Mouse (Mus musculus): ENCODE measurements around the gene Exoc6b. TPM values are rescaled to one million over a fixed set of nuclear protein-coding genes. Genes with fewer than 3 reads are reported as not detected.

The Exoc6b gene
- polyA plus RNA-seq, 1 experiment = 5.8 TPM

DNA sequence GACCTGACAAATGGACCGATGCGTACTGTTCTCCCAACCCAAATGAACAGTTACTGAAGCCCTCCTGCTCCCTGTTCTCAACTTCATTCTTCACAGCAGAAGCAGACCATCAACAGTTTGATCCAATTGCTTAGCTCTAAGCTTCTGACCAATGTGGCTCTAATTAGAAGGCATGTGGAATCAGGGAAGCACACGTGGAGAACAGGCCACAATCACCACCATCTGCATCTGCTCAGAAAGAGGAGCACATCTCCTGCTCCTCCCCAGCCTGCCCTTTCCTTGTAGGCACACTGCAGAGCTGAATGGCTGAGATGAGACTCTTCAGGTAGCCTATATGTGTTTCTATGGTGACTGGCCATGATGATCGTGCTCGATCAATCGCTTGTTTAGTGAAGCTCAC, 358.5 kb downstream of the Exoc6b start:
- no peak for TF ChIP-seq CTCF (IDR thresholded peaks at IDR 0.05; ENCODE audit: control insufficient read depth, insufficient read depth, low read length)
- no peak for TF ChIP-seq POLR2A (IDR thresholded peaks at IDR 0.05; ENCODE audit: borderline replicate concordance, control insufficient read depth, low read depth, low read length)
- no peak overlapping the region for H3K4me3 ChIP-seq (replicated peaks; ENCODE audit: control insufficient read depth, low read depth, low read length)
- WGBS = 82% methylated on average over 6 of the region's 6 CpGs
- H3K27ac ChIP-seq (ENCODE audit: control insufficient read depth, insufficient read depth, low read depth, low read length, poor library complexity) = no peak overlapping the region
- H3K4me1 ChIP-seq (ENCODE audit: control insufficient read depth, insufficient read depth, low read length) = no peaks in the 10 kb centered on the region

DNA sequence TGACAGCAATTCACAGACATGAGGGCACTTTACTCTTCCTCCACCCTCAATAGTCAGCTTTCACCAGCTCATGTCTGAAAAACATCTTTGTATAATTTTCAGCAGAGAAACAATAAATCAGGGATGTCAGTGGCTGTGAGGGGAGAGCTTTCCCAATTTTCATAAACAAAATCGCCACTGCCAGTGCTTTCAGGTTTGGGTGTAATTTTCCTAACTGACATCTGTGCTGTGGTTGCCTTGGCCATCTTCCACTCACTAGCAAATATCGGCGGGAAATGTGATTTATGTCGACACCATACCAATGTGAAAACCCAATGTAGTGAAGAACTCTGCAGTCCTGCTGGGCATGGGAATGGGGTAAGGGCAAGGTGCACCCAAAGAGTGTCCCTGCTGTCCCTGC, 360.7 kb downstream of the Exoc6b start:
- Histone ChIP-seq H3K27ac (ENCODE audit: control insufficient read depth, insufficient read depth, low read depth, low read length, poor library complexity) (no peak overlapping the region), H3K4me1 (ENCODE audit: control insufficient read depth, insufficient read depth, low read length) (no peaks in the 10 kb centered on the region), H3K4me3 (replicated peaks; ENCODE audit: control insufficient read depth, low read depth, low read length) (no peak overlapping the region)
- WGBS = 20% methylated on average over 4 of the region's 4 CpGs
- TF ChIP-seq CTCF (IDR thresholded peaks at IDR 0.05; ENCODE audit: control insufficient read depth, insufficient read depth, low read length) = no peak
- no peak for TF ChIP-seq POLR2A (IDR thresholded peaks at IDR 0.05; ENCODE audit: borderline replicate concordance, control insufficient read depth, low read depth, low read length)

DNA sequence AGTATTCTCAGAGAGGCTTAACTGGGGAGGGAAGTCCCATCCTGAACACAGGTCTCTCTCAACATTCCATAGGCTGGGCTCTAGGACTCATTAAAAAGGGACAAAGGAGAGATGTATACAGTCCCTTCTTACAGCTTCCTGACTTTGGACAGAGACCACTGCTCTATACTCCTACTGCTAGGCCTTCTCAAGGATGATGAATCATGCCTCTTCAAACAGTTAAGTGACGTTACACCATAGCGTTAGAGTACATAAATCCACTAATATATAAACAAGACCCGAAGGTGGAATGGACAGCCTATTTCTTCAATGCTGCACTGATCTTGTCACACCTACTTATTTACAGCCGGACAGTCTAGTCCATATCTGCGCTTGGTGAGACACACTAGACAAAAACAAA, 369.7 kb downstream of the Exoc6b start:
- Histone ChIP-seq H3K4me3 (replicated peaks; ENCODE audit: control insufficient read depth, low read depth, low read length) (no peak overlapping the region), H3K4me1 (ENCODE audit: control insufficient read depth, insufficient read depth, low read length) (no peaks in the 10 kb centered on the region), H3K27ac (ENCODE audit: control insufficient read depth, insufficient read depth, low read depth, low read length, poor library complexity) (no peak overlapping the region)
- 88% methylated on average over 5 of the region's 5 CpGs for WGBS
- no peak for TF ChIP-seq CTCF (IDR thresholded peaks at IDR 0.05; ENCODE audit: control insufficient read depth, insufficient read depth, low read length)
- no peak for TF ChIP-seq POLR2A (IDR thresholded peaks at IDR 0.05; ENCODE audit: borderline replicate concordance, control insufficient read depth, low read depth, low read length)

DNA sequence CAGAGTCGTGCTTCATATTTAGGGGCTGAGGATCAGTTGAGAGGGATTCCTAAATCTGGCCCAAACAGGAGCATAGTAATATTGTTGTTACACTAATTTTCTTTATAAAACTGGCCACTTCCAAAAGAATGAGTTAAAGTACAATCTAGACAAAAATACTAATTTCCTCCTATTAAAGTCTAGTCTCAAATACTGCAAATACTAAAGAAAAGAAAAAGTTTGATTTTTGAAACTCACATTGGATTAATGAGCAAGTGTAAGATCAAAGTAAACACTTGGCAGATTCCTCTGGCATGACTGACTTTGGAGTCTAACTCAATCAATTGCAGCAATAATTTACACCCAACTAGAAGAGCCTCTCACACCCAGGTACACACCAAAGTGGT, 371.0 kb downstream of the Exoc6b start:
- Histone ChIP-seq H3K4me1 (ENCODE audit: control insufficient read depth, insufficient read depth, low read length) (no peaks in the 10 kb centered on the region), H3K27ac (ENCODE audit: control insufficient read depth, insufficient read depth, low read depth, low read length, poor library complexity) (no peak overlapping the region), H3K4me3 (replicated peaks; ENCODE audit: control insufficient read depth, low read depth, low read length) (no peak overlapping the region)
- no peak for TF ChIP-seq CTCF (IDR thresholded peaks at IDR 0.05; ENCODE audit: control insufficient read depth, insufficient read depth, low read length)
- no peak for TF ChIP-seq POLR2A (IDR thresholded peaks at IDR 0.05; ENCODE audit: borderline replicate concordance, control insufficient read depth, low read depth, low read length)
- WGBS = 67% methylated on average over 1 of the region's 1 CpGs

DNA sequence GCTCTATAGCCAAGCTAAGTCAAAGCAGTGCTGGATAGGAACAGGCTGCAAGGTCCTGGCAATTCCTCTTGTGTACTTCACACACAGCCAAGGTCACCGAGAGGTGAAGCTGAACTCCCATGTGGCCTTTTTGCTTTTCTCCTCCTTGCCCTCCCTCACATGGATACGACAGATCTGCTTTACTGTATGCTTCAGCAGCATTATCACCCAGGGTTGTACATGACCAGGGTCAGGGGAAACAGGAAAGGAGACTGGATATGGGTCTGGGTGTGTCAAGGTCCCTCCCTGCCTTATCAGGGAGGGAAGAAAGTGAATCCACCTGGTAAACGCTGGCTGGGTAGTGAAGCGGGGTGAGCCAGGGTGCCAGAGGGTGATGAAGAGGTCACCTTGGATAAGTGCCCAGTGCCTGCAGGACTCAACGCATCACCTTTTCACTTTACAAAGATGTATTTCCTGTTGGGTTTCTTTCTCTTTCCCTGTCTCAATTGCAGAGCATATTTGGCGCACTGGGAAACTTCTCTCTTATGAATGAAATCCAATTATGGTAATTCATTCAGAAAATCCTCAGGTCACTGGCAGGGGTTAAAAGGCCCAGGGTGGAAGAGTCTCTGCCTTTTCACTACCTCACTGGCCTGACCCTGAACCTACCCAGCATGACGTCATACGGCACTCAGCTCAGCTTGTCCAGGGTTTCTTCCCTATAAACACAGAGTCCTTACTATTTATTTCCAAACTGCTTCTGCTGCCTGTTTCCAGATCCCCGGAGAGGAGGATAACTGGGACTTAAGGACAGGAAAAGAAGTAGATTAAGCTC, 371.6 kb downstream of the Exoc6b start:
- WGBS = 66% methylated on average over 9 of the region's 9 CpGs
- Histone ChIP-seq H3K4me3 (replicated peaks; ENCODE audit: control insufficient read depth, low read depth, low read length) (no peak overlapping the region), H3K27ac (ENCODE audit: control insufficient read depth, insufficient read depth, low read depth, low read length, poor library complexity) (no peak overlapping the region), H3K4me1 (ENCODE audit: control insufficient read depth, insufficient read depth, low read length) (no peaks in the 10 kb centered on the region)
- TF ChIP-seq POLR2A (IDR thresholded peaks at IDR 0.05; ENCODE audit: borderline replicate concordance, control insufficient read depth, low read depth, low read length) (no peak), CTCF (IDR thresholded peaks at IDR 0.05; ENCODE audit: control insufficient read depth, insufficient read depth, low read length) (no peak)

DNA sequence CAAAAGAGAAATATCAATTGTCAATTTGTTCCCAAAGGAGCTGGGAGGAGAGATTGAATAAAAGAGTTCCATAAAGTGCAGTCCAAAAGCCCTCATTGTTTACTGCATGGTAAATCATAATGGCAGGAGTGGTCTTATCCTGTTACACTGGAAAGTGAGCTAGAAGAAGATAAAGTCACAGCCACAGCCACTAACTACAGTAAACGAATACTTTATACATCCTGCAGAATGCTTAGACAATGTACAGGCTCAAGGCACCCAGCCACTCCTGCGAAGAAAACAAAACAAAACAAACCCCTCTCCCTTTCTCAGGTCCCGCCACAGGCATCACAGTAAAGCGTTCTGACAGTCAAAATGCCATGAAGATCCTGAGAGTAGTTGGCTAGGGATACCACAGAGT, 375.5 kb downstream of the Exoc6b start:
- Histone ChIP-seq H3K4me1 (ENCODE audit: control insufficient read depth, insufficient read depth, low read length) (no peaks in the 10 kb centered on the region), H3K4me3 (replicated peaks; ENCODE audit: control insufficient read depth, low read depth, low read length) (no peak overlapping the region), H3K27ac (ENCODE audit: control insufficient read depth, insufficient read depth, low read depth, low read length, poor library complexity) (no peak overlapping the region)
- WGBS = 73% methylated on average over 4 of the region's 4 CpGs
- TF ChIP-seq POLR2A (IDR thresholded peaks at IDR 0.05; ENCODE audit: borderline replicate concordance, control insufficient read depth, low read depth, low read length) (no peak), CTCF (IDR thresholded peaks at IDR 0.05; ENCODE audit: control insufficient read depth, insufficient read depth, low read length) (no peak)

DNA sequence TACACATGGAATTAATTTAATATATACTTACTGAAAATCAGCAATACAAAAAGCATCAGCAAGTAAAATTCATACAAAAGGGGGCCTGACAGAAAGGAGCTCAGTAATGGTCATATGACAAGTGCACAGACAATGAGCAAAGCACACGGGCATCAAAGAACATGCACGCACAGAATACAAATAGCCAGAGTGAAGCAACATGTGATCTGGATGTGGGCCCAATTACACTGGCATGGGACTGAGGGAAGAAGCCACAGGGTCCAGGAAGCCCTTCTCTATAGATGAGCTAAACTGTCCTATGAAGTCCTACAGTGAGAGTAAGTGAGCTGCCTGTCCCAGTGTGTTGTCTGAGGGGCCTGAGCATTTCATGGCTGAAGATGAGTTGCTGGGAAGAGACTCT, 376.1 kb downstream of the Exoc6b start:
- no peak overlapping the region for H3K27ac ChIP-seq (ENCODE audit: control insufficient read depth, insufficient read depth, low read depth, low read length, poor library complexity)
- H3K4me3 ChIP-seq (replicated peaks; ENCODE audit: control insufficient read depth, low read depth, low read length) = no peak overlapping the region
- TF ChIP-seq CTCF (IDR thresholded peaks at IDR 0.05; ENCODE audit: control insufficient read depth, insufficient read depth, low read length) = no peak
- TF ChIP-seq POLR2A (IDR thresholded peaks at IDR 0.05; ENCODE audit: borderline replicate concordance, control insufficient read depth, low read depth, low read length) = no peak
- whole genome bisulfite sequencing = 95% methylated on average over 2 of the region's 2 CpGs
- H3K4me1 ChIP-seq (ENCODE audit: control insufficient read depth, insufficient read depth, low read length) = no peaks in the 10 kb centered on the region

DNA sequence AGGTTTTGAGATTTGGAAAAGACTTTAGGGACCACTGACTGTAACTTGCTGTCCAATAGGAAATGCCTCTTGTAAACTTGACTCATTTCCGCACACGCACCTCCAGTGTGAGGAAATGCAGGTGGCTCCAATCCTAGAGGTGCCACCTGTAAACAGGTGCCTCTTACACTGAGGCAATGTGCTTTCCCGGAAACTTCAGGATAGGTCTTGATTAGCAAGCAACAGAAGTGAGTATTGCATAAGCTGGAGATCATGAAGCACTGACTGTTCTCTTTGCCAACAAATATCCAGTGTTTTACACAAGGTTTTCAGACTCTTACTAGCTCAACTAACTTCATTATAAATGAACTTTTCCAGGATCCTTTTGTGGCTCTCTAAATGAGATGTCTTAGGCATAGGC, 377.4 kb downstream of the Exoc6b start:
- TF ChIP-seq POLR2A (IDR thresholded peaks at IDR 0.05; ENCODE audit: borderline replicate concordance, control insufficient read depth, low read depth, low read length) = no peak
- no peak for TF ChIP-seq CTCF (IDR thresholded peaks at IDR 0.05; ENCODE audit: control insufficient read depth, insufficient read depth, low read length)
- H3K27ac ChIP-seq (ENCODE audit: control insufficient read depth, insufficient read depth, low read depth, low read length, poor library complexity) = no peak overlapping the region

More for the DNA sequence above, 377.4 kb downstream of the Exoc6b start:
- WGBS = 88% methylated on average over 3 of the region's 3 CpGs
- Histone ChIP-seq H3K4me3 (replicated peaks; ENCODE audit: control insufficient read depth, low read depth, low read length) (no peak overlapping the region), H3K4me1 (ENCODE audit: control insufficient read depth, insufficient read depth, low read length) (no peaks in the 10 kb centered on the region)

All from bone marrow, adult 2 months (tissue).